Mouse (Mus musculus) spleen, adult 2 months (tissue): ENCODE measurements around the gene Axin1.

Experiments used
- CTCF ChIP-seq: fragments of 200-500 bp; IDR thresholded peaks from 2 replicates; pipeline ENCODE4 v1.5.1; 2011; ENCODE audit warnings: mild to moderate bottlenecking, inconsistent platforms; ENCODE audit not compliant: insufficient read depth, insufficient read length, insufficient replicate concordance; ENCODE audit errors: extremely low read depth
- POLR2A ChIP-seq: fragments of 200-500 bp; IDR thresholded peaks from 2 replicates; pipeline ENCODE4 v1.6.1; 2011; ENCODE audit warnings: low read depth, low read length, inconsistent platforms

DNA sequence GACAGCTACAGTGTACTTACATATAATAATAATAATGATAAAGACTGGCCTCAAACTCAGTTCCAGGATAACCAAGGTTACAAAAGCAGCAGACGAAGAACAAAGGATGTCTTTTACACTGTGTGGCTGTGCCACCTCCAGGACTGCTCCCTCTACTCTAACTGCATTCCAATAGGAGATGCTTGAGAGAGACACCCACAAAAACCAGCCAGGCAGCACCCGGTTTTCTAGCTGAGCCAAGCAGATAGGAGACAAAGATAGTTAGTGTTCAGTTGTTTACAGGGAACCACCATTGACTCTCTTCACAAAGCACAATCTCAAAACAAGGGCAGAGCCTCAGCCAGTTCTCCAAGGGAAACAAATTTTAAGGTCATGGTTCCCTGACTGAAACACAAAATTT lies 101.1 kb downstream of the Axin1 start:
- TF ChIP-seq CTCF, result no peak
- TF ChIP-seq POLR2A, result no peak
